Mouse (Mus musculus) stomach, embryonic 16.5 days (tissue): ENCODE results near the gene Drc3. TPM values are rescaled to one million over a fixed set of nuclear protein-coding genes. Genes with fewer than 3 reads are reported as not detected.
A peak's percentile ranks its signal among the peaks of the same experiment; 100 is the strongest.
"Not testable (repeated sequence)": the region's sequence is repeated elsewhere in the genome, so short reads cannot be mapped to it uniquely, and the experiment has no call there.

Experiments used
- ATAC-seq: fragments of 200-750 bp; cut with Nextera tagmentation; 2 replicates; pipeline ENCODE4 v1.8.0; 2017; ENCODE audit warnings: moderate number of reproducible peaks, moderate TSS enrichment; ENCODE audit not compliant: insufficient read depth, low FRiP score
- H3K27ac ChIP-seq: fragments of 300-500 bp; sonication (generic); 2 replicates; pipeline ENCODE4 v1.5.1; 2014; ENCODE audit warnings: low read length
- H3K27me3 ChIP-seq: fragments of 300-500 bp; sonication (generic); 2 replicates; pipeline ENCODE4 v1.6.1; 2014; ENCODE audit warnings: low read length, control low read depth, mixed read lengths; ENCODE audit not compliant: control insufficient read depth, insufficient read depth
- H3K36me3 ChIP-seq: fragments of 300-500 bp; sonication (generic); 2 replicates; pipeline ENCODE4 v1.6.1; 2014; ENCODE audit warnings: low read length; ENCODE audit not compliant: control insufficient read depth, insufficient read depth
- H3K4me1 ChIP-seq: fragments of 300-500 bp; sonication (generic); 2 replicates; pipeline ENCODE4 v1.6.1; 2014; ENCODE audit warnings: low read length, control low read depth, mixed read lengths; ENCODE audit not compliant: control insufficient read depth, insufficient read depth
- H3K4me2 ChIP-seq: fragments of 300-500 bp; sonication (generic); 2 replicates; pipeline ENCODE4 v1.6.1; 2014; ENCODE audit warnings: low read depth, low read length, mixed read lengths
- H3K4me3 ChIP-seq: fragments of 300-500 bp; sonication (generic); replicated peaks from 2 replicates; pipeline ENCODE4 v1.5.1; 2014; ENCODE audit warnings: mild to moderate bottlenecking, low read length
- H3K9ac ChIP-seq: fragments of 300-500 bp; sonication (generic); 2 replicates; pipeline ENCODE4 v1.6.1; 2014; ENCODE audit warnings: low read length
- H3K9me3 ChIP-seq: fragments of 300-500 bp; sonication (generic); replicated peaks from 2 replicates; pipeline ENCODE4 v1.6.1; 2016; ENCODE audit warnings: low read length, control low read depth; ENCODE audit not compliant: control insufficient read depth
- WGBS: fragments of 180-500 bp; shearing (Covaris S2); extraction: QIAGEN DNeasy Blood & Tissue Kit; methylation state at CpG from one replicate; pipeline ENCODE4 v1.1.7; 2014; 5-methylcytosine and 5-hydroxymethylcytosine counted together
- polyA plus RNA-seq: library from polyadenylated mRNA; unstranded; fragments of >200 nt; fragmentation: Nextera tagmentation; extraction: Ambion mirVana; gene quantifications from 2 replicates; pipeline ENCODE4 v1.2.1, GENCODE M21; 2015

The Drc3 gene
- polyA plus RNA-seq, 1 experiment from 2014 or later: 1.4 TPM

DNA sequence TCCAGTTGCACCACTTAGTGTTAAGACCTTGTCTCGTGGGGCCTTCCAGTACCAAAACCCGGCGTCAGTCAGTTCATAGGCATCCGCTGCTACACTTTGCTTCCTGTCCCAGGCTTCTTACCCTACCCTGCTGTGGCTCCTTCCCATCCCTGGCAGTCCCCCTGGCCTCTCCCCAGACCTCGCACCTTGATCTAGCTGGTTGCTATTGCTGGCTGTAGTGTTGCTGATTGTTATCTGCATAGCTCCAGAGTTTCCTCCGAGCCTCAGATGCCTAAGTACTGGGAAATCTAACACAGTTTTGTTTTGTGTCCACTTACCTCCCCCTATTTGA is 65.3 kb downstream of the Drc3 start:
- peaks cover 17% of the 10 kb centered on the region for H3K4me1 ChIP-seq
- H3K27me3 ChIP-seq: no peaks in the 10 kb centered on the region
- 10% methylated on average over 6 of the region's 6 CpGs for WGBS
- H3K9ac ChIP-seq: peak overlapping the region; percentile 96
- no peak for ATAC-seq
- peak overlapping the region; percentile 93 for H3K4me3 ChIP-seq
- peak overlapping the region; percentile 67 for H3K4me2 ChIP-seq
- no peak overlapping the region for H3K27ac ChIP-seq
- H3K9me3 ChIP-seq: no peaks in the 10 kb centered on the region
- no peaks in the 10 kb centered on the region for H3K36me3 ChIP-seq

DNA sequence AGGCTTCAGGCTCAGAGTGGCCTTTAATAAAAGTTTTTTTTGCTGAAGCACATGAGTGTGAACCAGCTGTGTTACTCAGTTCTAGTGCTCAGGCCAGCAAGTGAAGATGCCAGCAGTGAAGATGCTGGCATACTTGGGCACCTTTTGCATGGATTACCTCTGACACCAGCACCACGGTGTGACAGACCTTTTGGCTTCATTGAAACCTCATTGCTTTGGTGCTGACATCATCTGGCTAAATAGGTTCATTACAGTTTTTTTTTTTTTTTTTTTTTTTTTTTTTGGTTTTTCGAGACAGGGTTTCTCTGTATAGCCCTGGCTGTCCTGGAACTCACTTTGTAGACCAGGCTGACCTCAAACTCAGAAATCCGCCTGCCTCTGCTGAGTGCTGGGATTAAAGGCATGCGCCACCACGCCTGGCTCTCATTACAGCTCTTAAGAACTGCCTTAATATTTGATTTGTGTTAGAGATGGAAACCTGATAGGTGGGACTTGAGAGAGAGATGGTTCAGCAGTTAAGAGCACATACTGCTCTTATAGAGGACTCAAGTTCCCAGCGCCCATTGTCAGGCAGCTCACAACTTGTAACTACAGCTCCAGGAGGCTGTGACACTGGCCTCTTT is 69.0 kb downstream of the Drc3 start:
- no peak overlapping the region for H3K4me3 ChIP-seq
- H3K36me3 ChIP-seq: no peaks in the 10 kb centered on the region
- H3K9me3 ChIP-seq: no peaks in the 10 kb centered on the region
- no peak for ATAC-seq
- no peak overlapping the region for H3K9ac ChIP-seq
- H3K27ac ChIP-seq: no peak overlapping the region
- WGBS: 65% methylated on average over 5 of the region's 6 CpGs
- H3K4me2 ChIP-seq: no peak overlapping the region
- no peaks in the 10 kb centered on the region for H3K27me3 ChIP-seq
- H3K4me1 ChIP-seq: peaks cover 12% of the 10 kb centered on the region

DNA sequence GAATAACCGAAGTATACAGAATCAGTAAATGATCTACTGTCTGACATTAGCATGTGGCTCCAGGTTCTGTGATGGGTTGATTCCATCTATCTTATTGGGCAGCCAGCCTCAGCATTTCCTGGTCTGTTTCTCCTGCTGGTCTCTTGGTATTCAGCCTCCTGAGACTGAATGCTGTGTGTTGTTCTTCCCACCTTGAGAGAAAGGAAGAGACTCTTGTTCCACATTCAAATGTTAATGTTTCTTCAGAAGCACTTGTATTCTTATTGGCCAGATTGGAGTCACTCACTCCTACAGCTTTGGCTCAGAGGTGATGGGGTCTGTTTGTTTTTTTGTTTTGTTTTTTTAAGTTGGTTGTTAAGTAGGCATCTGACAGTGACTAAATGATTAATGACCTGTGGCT is 69.9 kb downstream of the Drc3 start:
- Histone ChIP-seq H3K27me3 (no peaks in the 10 kb centered on the region), H3K4me1 (peaks cover 12% of the 10 kb centered on the region), H3K4me3 (no peak overlapping the region), H3K9me3 (no peaks in the 10 kb centered on the region), H3K4me2 (no peak overlapping the region), H3K9ac (no peak overlapping the region), H3K36me3 (no peaks in the 10 kb centered on the region), H3K27ac (no peak overlapping the region)
- 89% methylated on average over 1 of the region's 1 CpGs for WGBS
- ATAC-seq: no peak

DNA sequence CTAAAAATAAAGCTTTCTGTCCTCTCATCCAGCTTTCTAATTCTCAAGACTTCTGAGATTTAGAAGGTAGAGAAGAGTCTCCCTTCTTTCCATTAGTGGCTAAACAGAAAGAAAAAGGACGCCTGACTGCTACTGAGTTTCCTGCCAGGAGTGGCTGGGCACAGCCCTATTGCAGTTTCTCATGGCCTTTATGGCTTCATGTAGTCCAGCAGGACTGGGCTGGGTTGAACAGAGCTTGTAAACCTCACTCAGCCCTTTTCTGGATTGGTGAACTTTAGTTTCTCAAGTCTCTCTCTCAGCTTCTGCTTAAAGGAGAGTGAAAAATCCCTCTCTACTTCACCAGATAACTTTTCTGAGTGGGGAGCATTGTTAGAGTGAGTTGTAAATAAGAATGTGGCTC is 73.3 kb downstream of the Drc3 start:
- Histone ChIP-seq H3K27ac (no peak overlapping the region), H3K4me3 (no peak overlapping the region), H3K36me3 (0 out of 2 replicates have a peak, but pooled peaks cover 5% of the 10 kb centered on the region), H3K9me3 (no peaks in the 10 kb centered on the region), H3K4me1 (no peaks in the 10 kb centered on the region), H3K27me3 (no peaks in the 10 kb centered on the region), H3K9ac (no peak overlapping the region), H3K4me2 (no peak overlapping the region)
- no peak for ATAC-seq
- 87% methylated on average over 1 of the region's 1 CpGs for whole genome bisulfite sequencing

DNA sequence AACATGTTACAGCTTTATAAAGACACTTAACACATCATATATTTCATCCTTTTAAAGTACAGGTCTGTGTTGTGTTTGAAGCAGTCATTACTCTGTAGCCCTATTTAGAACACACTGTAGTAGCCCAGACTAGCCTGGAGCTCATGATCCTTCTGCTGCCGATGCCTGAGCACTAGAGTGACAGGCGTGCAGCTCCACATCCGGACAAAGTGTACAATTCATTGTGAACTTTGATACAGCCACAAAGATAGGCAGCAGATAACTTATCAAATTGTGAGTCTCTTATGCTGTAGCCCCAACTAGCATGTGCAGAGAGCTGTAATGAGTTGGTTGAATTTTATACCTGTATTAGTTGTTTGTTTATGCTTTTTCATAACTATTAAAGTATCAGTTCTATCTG is 74.5 kb downstream of the Drc3 start:
- no peak overlapping the region for H3K4me2 ChIP-seq

DNA sequence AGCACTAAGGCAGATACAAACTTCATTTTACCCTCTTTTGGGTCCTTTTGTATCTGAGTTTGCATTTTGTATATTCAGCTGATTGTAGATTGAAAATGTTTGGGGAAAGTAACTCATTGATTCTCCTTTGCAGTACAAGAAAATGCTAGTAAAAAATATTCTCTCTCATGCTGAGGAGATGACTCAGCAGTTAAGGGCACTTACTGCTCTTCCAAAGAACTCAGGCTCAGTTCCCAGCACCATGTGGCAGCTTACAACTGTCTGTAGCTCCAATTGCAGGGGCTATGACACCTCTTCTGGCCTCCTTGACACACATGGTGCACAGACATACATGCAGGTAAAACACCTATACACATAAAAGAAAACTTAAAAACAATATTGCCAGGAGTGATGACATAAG is 80.4 kb downstream of the Drc3 start:
- Histone ChIP-seq H3K4me1 (no peaks in the 10 kb centered on the region), H3K36me3 (peaks cover 9% of the 10 kb centered on the region; the same call in 1 of the 2 replicates), H3K4me2 (no peak overlapping the region), H3K27me3 (no peaks in the 10 kb centered on the region), H3K9ac (no peak overlapping the region), H3K9me3 (no peaks in the 10 kb centered on the region), H3K27ac (no peak overlapping the region), H3K4me3 (no peak overlapping the region)
- ATAC-seq: no peak

More for the DNA sequence above, 74.5 kb downstream of the Drc3 start:
- no peak overlapping the region for H3K4me3 ChIP-seq
- H3K27me3 ChIP-seq: no peaks in the 10 kb centered on the region
- no peaks in the 10 kb centered on the region for H3K4me1 ChIP-seq
- H3K36me3 ChIP-seq: 0 out of 2 replicates have a peak, but pooled peaks cover 5% of the 10 kb centered on the region
- H3K9me3 ChIP-seq: no peaks in the 10 kb centered on the region
- WGBS: 85% methylated on average over 3 of the region's 3 CpGs
- H3K9ac ChIP-seq: no peak overlapping the region
- no peak overlapping the region for H3K27ac ChIP-seq
- ATAC-seq: no peak

DNA sequence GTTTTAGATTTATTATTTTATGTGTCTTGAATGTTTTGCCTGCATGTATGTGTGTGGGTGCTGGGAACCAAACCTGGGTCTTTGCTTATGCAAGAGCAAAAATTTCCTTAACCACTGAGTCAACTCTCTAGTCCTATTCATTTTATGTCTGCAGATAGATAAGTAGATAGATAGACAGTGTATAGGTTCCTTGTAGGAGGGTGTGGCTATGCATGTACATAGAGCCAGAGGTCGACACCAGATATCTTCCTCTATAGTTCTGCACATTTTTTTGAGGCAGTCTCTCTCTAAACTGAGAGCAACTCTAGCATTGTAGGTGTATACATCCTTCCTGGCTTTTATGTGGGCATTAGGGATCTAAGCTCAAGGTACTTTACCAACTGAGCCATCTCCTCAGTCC is 82.0 kb downstream of the Drc3 start:
- H3K4me3 ChIP-seq: no peak overlapping the region
- no peak overlapping the region for H3K4me2 ChIP-seq
- no peak overlapping the region for H3K27ac ChIP-seq
- WGBS: 88% methylated on average over 1 of the region's 1 CpGs
- no peak overlapping the region for H3K9ac ChIP-seq
- peaks cover 9% of the 10 kb centered on the region; the same call in 1 of the 2 replicates for H3K36me3 ChIP-seq
- H3K4me1 ChIP-seq: no peaks in the 10 kb centered on the region
- no peaks in the 10 kb centered on the region for H3K27me3 ChIP-seq
- no peak for ATAC-seq
- no peaks in the 10 kb centered on the region for H3K9me3 ChIP-seq

DNA sequence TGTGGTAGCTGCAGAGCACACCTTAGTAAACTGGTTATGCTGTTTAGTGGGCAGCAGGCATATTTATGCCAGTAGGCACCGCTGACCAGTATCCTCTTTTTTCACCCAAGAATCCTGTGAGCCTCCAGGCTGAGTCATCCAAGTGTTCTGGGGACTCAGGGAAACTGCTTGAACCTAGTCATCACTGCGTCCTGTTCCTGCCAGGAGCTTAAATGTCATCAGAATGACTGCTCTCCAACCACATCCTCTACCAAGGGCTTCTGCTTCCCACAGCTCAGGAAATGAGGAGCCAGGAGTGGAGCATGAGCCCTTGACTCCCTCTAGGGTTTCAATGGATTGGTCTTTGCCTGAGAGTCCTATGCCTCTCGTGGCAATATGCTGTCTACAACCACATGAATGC is 83.5 kb downstream of the Drc3 start:
- no peaks in the 10 kb centered on the region for H3K9me3 ChIP-seq
- no peak overlapping the region for H3K4me3 ChIP-seq
- 89% methylated on average over 3 of the region's 3 CpGs for WGBS
- peaks cover 4% of the 10 kb centered on the region for H3K36me3 ChIP-seq
- no peaks in the 10 kb centered on the region for H3K4me1 ChIP-seq
- H3K9ac ChIP-seq: no peak overlapping the region
- H3K4me2 ChIP-seq: no peak overlapping the region
- H3K27ac ChIP-seq: no peak overlapping the region
- ATAC-seq: no peak
- no peaks in the 10 kb centered on the region for H3K27me3 ChIP-seq

DNA sequence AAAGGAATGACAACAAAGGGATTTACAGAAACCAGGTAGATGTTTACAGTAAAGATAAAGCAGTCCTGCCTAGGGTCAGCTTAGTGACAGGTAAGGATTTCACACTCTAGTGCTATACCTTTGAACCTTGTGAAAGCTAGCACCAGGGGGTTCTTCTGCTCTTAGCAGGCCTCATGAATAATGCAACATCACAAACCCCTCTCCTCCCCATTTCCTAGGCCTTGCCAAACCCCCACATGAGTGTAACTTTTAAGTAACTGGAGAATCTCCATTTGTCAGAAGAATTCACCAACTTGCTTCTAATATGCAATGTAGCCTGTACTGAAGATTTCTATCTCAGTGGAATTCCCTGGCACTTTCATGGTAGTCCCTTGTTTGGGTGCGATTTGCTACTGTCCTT is 86.5 kb downstream of the Drc3 start:
- H3K9ac ChIP-seq, H3K9me3 ChIP-seq, H3K4me3 ChIP-seq, H3K4me1 ChIP-seq, H3K27me3 ChIP-seq, H3K4me2 ChIP-seq, H3K27ac ChIP-seq, ATAC-seq: not testable (repeated sequence)
- H3K36me3 ChIP-seq: peaks cover 10% of the 10 kb centered on the region
- WGBS: 23% methylated on average over 1 of the region's 1 CpGs

DNA sequence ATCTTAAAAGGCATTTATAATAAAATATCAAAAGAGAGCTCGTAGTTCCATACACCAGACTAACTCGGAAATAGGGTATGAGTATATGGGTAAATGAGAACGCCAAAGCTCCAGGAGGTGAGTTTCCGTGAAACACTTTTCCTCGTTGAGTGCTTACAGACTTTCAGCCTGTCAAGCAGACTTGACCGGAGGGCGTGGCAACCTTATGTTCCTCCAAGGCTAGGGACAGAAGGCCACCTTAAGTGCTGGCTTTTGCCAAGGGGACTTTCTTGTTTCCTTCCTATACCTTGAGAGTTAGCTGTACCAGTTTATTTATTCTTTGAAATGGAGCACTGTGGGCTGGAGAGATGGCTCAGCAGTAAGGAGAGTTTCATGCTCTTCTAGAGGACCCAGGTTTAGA is 87.0 kb downstream of the Drc3 start:
- no peak overlapping the region for H3K4me3 ChIP-seq
- peaks cover 6% of the 10 kb centered on the region; the same call in 1 of the 2 replicates for H3K36me3 ChIP-seq
- no peak overlapping the region for H3K9ac ChIP-seq
- WGBS: 39% methylated on average over 7 of the region's 7 CpGs
- no peaks in the 10 kb centered on the region for H3K27me3 ChIP-seq
- no peaks in the 10 kb centered on the region for H3K9me3 ChIP-seq
- no peak overlapping the region for H3K4me2 ChIP-seq
- ATAC-seq: no peak
- H3K27ac ChIP-seq: no peak overlapping the region
- H3K4me1 ChIP-seq: no peaks in the 10 kb centered on the region
